Mouse (Mus musculus): ENCODE measurements around the gene Brip1. TPM values are rescaled to one million over a fixed set of nuclear protein-coding genes. Genes with fewer than 3 reads are reported as not detected.

Brip1 gene
- under 1 TPM; 0.52 to 0.59 TPM for total RNA-seq (2023)

GRCm38 (mm10) chr11:86201037-86201786, at the start of gene Brip1:
Brip1 (minus strand) TSS chr11:86201193.

Other genes with a start within 250 kb of the Brip1 start
- gene Ints2, start 56.4 kb upstream of the Brip1 start, total RNA-seq (2023): 10 to 100 TPM; 19.3 to 22.7 TPM
- gene Med13, start 156.4 kb upstream of the Brip1 start, total RNA-seq (2023): 100 to 1,000 TPM; 211 to 233 TPM

Data from B cell, adult 67 days (primary cell).